Mouse (Mus musculus): Measurements from ENCODE around the gene Ap2b1. TPM values are rescaled to one million over a fixed set of nuclear protein-coding genes. Genes with fewer than 3 reads are reported as not detected.

Ap2b1 gene
- total RNA-seq (2023), result 10 to 100 TPM; 75.2 to 89.5 TPM

DNA sequence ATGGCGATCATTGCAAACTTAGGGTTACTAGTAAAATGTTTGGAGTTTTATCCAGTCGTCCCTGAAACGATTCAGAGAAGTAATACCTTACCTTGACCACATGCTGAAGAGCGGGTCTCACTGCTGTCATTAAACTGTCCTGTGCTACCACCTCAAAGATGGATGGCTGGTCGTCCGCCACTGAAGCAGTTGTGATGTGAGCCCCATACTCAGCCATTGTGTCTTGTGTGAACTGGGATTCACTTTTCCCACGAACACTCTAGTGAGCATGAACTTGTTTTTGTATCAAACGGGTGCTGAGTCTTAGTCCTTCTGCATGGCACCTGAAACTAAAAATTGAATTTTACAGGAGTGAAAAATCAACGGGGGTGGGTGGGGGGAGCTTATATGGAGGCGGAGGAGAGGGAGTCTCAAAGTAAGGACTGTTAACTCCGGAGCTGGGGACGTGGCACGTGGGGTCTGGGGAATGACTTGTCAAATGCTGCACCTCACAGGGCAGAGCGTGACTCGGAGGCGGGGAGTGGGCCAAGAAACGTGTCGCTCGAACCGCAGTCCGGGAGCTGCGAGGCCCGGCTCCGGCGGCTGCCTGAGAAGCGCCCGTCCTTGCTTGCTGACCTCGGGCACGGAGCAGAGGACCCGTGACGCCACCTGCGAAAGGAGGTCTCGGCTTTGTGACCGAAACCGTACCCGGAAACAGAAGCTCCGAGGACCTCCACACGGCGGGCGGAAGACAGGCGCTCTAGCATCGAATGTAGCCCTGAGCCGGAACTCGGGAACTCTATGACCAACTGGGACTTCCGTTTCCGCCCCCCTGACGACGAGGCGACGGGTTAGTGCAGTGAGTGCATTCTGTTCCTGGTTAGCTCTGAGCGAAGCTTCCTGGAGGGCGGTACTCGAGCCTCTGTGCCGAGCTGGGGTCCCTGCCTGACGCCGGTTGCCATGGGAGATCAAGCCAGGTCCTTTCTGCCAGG is at the start of gene Ap2b1:
TSS of gene Ap2b1 (plus strand) at position 800 of the 971 bp plus-strand sequence.

DNA sequence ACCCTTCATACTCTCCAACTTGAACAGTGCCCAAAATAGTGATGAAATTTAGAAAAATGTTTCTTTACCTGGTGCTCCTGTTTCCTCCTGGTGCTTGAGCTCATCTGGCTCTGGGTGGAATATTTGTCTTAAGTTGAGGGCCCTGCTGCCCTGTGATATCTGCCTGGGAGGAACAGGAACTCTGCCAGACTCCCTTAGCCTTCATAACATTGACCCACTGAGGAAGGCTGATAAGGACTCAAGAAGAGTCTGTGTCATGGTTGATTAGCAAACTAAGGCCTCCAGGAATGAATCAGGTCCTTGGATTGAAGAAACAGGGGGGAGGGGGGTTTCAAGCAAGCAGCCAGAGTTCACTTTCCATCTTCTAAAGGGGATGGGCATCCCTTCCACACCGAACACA is 12.3 kb upstream of the Ap2b1 start, which contains the start of gene Slfn14:
TSS of gene Slfn14 (minus strand) at position 161 of the 400 bp plus-strand sequence.

DNA sequence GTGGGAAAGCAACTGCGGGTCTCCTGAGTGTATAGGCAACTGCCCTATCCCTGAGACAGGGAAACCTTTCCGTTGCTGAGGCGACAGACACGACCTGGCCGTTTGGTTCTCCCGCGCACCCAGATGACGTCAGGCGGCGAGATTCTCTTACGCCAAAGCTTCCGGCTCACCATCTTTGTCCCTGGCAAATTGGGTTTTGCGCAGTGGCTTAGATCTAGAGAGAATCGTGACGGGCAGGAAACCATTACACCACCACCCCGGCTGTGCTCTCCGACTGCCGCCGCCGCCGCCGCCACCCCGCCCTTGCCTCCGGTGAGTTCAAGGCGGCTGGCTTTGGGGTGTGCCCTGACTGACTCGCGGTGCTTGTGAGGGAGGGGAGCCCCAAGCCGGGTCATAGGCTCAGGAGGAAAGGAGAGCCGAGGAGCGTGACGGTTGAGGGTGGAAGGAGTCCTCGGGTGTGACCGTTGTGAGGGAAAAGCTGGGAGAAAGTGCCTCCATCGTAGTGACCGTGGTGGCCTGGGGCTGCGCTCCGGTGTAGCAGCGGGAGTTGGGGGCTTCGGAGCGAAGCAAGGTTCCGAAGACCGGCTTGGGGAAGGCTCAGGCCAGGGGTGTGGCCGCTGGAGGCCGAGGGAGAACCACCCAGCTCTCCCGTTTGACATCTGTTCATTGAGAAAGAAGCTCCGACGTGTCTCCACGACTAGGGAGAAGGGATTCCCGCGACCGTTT is 3.9 kb downstream of the Ap2b1 start, which contains the start of gene Pex12:
TSS of gene Pex12 (minus strand) at position 61 of the 726 bp plus-strand sequence.

DNA sequence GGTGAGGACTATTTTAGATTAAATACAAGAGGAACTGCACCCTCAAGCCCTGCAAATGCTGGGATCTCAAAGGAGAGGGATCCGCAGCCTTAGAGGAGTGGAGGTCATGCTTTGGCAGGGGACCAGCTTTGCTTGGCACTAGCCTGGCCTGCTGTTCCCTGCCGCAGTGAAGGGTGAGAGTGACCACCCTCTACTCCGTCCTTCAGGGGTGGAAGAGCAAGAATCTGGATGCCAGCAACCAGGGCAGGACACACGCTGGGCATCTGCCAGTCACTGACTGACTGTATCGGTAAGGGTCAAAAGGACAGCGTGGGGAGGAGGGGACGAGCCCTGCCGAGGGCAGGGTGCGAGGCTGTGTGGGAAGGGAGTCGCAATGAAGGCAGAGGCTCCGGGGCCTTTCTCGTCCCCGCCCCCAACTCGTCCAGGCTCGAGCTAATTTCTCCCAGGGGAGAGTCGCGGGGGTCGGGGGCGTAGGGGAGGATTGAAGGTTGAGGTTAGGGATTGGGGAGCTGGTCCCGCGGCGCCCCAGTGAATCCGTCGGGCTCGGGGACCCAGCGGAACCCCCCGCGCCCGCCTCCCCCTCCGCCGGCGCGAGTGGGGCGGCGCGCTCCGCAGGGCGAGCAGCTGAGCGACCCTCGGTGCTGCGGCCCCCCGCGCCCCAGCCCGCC is 110.4 kb downstream of the Ap2b1 start, which contains the start of gene Rasl10b:
TSS of gene Rasl10b (plus strand) at position 51 of the 668 bp plus-strand sequence.

DNA sequence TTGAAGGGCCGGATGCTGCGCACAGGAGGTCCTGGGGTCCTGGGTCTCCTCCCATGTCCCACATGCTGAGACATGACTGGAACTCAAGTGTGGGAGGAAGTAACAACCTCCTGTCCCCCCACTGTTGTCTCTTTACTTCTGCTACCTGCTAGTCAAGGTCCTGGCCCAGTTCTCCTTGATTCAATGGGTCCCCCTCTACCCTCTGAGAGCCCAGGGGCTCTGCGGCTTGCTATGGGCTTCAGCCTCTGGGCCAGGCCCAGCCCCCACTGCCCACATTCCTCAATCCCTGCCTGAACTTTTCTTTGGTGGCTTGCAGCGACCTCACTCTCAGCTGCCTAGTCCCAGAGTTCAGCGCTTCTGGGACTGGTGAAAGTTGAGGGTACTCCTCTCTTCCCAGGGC is 130.5 kb downstream of the Ap2b1 start, which contains the start of gene Gas2l2:
TSS of gene Gas2l2 (minus strand) at position 101 of the 400 bp plus-strand sequence.

DNA sequence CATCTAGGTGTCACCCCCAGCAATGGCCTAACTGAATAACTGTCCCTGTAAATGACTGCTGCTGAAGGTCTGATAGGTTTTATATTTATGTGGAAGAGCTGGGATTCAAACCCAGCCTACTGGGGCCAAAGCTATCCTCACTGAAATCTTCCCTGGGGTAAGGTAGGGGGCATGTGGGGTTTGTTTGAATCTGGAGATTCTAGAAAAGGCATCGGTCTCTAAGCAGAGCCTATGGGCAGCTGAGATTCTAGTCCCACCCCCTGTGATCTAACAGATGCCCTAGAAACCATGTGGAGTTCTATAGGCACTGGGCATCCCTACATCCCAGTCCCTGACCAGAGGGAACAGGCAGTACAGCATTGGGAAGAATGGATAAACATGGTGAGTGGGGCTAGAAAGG is 138.6 kb downstream of the Ap2b1 start, which contains the start of gene 1700020L24Rik:
TSS of gene 1700020L24Rik (plus strand) at position 301 of the 400 bp plus-strand sequence.

Other genes with a start within 250 kb of the Ap2b1 start
- 100 to 1,000 TPM; 344 to 353 TPM for gene Slfn2, start 233.9 kb upstream of the Ap2b1 start, total RNA-seq (2023)
- gene Slfn1, start 182.2 kb upstream of the Ap2b1 start, total RNA-seq (2023), result 100 to 1,000 TPM; 117 to 118 TPM
- 100 to 1,000 TPM; 335 to 391 TPM for gene Slfn4, start 123.8 kb upstream of the Ap2b1 start, total RNA-seq (2023)
- gene Slfn3, start 107.7 kb upstream of the Ap2b1 start, total RNA-seq (2023), result 10 to 100 TPM; 43.7 to 48.5 TPM
- gene Slfn14, start 12.3 kb upstream of the Ap2b1 start, total RNA-seq (2023), result under 1 TPM; 0.49 to 0.51 TPM
- gene Pex12, start 3.6 kb downstream of the Ap2b1 start, total RNA-seq (2023), result 1 to 10 TPM; 5.9 to 7.1 TPM
- gene Rasl10b, start 110.1 kb downstream of the Ap2b1 start, total RNA-seq (2023), result under 1 TPM in 1 of 2 experiments, not detected in 1; 0.49 TPM
- gene Gas2l2, start 130.4 kb downstream of the Ap2b1 start, total RNA-seq (2023), result under 1 TPM in 1 of 2 experiments, not detected in 1; 0.13 TPM
- gene 1700020L24Rik, start 138.7 kb downstream of the Ap2b1 start, total RNA-seq (2023), result 10 to 100 TPM; 46.4 to 53.4 TPM
- 1 to 10 TPM; 1.4 to 2.2 TPM for gene Mmp28, start 164.0 kb downstream of the Ap2b1 start, total RNA-seq (2023)
- gene Taf15, start 174.1 kb downstream of the Ap2b1 start, total RNA-seq (2023), result 10 to 100 TPM; 73.5 to 74.1 TPM
- not detected for gene Heatr9, start 223.2 kb downstream of the Ap2b1 start, total RNA-seq (2023)
- 1 to 10 TPM in 1 of 2 experiments, under 1 TPM in 1; 0.82 to 1.2 TPM for gene Ccl5, start 231.5 kb downstream of the Ap2b1 start, total RNA-seq (2023)

All from neutrophil, adult 59 days (primary cell).